Mouse (Mus musculus) B cell, adult 2 months (primary cell): ENCODE results near the gene Lrrn2.

Experiments used
- DNase-seq, 2 experiments: peaks; one replicate each; pipeline ENCODE4 v3.0.0; 2022

Gene Lrrn2

DNA sequence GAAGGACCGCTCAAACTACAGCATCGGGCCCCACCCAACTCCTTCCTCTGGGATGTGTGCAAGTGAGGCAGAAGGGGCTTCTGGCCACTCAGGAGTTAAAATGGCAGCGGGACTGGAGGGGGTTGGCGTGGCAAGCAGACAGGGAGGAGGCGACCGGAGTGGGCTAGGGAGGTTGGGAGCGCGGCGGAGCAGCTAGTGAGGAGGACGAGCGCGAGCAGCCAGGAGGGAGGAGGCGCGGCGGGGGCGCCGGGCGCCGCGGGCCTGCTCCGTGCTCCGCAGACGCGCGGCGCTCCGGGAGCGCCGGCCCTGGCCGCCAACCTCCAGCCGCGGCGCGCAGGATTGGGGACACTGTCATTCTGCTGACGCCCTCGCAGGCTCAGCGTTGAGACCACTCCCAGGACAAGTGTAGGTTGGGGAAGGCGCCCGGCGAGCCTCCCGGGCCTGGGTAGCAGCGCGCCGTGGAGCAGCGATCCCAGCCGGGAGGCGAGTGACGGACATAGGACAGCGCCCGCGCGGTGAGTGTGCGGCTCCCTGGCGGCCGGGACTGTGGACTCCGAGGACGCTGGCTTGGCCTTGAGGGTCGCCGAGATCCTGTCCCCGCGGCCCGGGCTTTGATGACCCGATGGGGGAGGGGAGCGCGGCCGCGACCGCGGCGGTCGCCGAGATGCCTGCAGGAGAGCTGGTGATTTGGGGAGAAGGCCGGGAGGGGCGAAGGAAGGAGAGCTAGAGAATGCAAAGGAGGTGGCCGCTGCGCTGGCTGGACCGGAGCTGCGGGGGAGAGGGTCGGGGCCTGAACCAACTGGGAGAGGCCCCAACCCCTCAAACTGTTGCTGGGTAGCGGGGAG lies at the start of gene Lrrn2:
Lrrn2 (plus strand) TSS at position 113 of the 845 bp plus-strand sequence.
- DNase-seq: no peak

DNA sequence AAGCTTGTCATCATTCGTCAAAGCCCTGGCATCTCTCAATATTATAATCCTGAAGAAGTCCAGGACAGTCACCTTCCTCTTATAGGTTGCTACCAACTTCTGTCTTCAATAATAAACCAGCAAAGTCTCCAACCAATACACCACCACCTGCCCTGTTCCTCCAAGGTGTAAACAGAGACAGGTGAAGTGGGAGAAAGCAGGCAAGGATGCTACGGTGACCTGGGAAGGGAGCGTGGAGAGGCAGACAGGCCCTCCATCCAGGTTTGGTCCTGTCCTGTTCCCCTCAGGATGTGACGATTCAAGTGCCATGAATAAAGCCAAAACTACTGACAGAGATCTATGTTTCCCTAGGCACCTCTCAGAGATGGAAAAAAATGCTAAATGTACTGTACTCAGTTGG lies 48.1 kb upstream of the Lrrn2 start:
- no peak for DNase-seq

DNA sequence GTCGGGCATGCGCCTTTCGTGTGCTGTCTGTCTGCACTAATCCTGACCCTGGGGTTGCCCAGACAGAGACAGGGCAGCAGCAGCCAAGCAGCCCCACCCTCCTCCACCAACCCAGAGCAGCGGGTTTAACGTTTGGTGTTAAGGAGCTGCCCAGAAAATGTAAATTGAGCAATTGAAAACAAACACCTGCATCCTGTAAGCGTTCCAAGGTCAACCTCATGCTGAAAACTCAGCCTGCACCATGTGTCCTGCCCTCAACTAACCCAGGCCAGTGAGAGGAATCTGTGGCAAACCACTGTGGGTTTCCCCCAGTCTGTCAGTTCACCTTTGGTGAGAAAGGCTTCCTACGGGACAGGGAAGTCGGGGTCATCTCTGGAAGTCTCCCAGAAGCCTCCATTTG lies 46.0 kb upstream of the Lrrn2 start:
- no peak for DNase-seq

DNA sequence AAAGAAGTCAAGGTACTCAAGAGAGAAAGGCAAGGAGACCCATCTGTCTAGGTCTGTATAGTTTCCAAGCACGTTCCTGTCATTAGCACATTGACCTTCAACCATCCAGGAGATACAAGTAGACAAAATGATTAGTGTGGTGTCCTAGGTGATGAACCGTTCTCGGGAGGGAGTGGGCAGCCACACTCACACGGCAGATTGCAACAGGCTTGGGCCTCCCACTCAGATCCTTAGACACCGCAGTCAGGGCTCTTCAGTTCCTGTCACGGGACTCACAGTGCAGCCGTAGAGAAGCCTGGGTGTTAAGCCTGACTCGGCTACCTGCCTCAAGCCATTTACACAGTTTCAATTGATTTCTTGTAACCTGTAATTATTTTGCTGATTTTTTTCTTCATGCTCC lies 43.2 kb upstream of the Lrrn2 start:
- no peak for DNase-seq

DNA sequence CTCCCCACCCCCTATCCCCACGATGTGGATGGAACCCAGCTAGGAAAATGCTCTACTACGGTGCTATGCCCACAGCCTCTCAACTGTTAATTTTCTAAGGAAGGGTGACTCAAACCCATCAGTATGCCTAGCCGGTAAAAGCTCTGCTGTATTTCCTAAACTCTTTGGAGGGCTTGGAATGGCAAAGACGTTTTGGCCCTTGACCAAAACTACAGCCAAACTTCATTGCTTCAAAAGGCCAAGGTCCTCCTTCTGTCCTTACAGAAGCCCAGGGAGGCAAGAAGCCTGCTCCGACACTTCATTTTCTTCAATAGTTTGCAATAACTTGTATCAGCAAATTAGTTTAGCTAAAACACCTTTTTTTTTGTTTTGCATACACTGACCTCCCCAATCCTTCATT lies 42.4 kb upstream of the Lrrn2 start:
- DNase-seq: no peak

DNA sequence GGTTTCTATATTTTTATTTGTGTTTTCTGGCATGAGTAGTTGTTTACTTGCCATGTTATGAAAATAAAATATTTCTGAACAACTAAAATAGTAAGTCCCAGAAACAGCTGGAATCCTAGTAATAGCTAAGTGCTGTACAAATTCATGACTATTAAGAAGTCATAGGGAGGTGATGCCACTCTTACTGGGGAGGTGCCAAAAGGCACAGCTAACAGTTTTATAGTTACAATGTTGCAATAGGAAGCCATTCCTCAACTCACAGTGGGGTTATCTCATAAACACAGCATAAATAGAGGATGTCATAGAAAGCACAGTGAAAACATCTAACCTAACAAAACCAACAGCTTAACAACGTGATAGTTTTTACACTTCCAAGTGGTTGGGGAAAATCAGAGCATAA lies 41.7 kb upstream of the Lrrn2 start:
- no peak for DNase-seq

DNA sequence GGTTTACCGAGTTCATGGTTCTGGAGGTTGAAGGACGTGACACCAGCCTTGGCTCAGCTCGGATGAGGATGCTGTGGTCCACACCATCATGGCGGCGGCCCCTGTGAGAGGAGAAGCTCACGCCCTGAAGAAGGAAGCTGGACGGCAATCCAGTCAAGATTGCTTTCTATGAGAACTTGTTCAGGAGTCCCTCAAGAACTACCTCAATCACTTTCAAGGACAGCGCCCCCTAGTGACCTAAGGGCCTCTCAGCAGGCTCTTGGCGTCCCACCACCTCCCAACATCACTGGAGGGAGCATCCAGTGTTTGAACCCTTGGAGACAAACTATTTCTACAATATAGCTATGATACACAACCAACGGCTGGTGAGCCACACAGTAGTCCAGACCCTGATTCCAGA lies 36.5 kb upstream of the Lrrn2 start:
- DNase-seq: no peak

DNA sequence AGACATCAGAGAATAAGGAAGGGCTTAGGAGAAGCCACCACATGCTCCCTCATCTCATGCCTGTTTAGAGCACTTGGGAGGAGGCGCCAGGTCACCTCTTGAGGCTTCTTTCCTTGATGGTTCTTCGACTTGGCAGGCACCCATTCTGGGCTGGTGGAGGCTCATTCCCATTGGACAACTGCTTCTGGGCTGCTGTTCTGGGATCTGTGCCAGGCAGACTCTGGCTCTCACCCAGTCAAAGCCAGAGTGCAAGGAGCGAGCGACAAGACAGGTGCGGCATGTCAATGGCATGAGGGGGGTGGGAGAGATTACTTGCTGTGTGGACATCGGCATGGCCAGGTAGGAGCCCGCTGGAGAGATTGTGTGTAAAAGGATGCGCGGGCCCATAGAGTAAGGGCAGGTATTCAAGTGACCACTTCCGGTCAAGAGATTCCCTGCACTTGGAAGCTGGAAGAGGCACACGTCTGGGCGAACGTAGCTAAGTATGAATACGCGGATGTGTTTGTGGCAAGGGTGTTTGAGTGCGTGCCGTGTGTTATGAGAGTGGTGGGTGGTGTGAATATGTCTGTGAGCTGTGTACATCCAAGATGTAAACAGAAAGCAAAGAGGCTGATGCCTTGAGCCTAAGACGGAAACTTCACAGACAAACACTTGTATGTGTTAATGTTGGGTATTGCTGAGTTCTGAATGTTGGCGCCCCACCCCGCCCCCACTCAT lies 35.8 kb upstream of the Lrrn2 start:
- DNase-seq: no peak

DNA sequence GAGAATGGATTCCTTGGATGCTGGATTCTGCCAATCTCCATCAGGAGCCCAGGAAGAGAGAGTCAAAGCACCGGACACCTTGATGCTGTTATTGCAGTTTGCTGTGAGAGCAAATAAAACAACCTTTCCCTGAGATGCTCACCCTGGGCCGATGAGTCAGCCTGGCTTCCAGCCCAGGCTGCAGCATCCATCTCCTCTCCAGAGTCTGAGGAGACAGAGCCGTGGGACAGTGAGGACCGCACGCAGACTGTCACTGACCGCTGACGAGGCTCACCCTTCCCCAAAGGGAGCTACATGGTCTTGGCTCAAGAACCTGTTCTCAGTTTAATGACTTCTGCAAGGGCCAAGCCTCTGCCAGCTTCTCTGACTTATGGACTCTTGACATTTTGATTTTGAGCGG lies 34.3 kb upstream of the Lrrn2 start:
- DNase-seq: no peak

DNA sequence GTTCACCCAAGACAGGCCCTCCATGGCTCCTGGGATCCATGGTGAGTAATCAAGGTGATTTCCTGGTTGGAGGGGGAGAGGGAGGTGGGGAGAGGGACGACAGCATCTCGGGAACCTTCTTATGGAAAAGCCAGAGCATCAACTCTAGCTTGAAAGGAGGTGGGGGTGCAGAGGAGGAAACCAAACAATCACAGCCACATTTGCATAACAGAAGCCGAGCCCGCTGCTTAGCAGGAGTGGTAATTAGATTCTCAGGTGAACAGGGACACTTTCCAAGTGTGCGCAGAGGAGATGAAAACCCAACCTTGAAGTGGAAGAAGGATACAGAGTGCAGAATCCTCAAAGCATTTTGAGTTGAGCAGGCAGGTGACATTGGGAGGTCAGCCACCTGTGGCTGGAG lies 29.3 kb upstream of the Lrrn2 start:
- no peak for DNase-seq

DNA sequence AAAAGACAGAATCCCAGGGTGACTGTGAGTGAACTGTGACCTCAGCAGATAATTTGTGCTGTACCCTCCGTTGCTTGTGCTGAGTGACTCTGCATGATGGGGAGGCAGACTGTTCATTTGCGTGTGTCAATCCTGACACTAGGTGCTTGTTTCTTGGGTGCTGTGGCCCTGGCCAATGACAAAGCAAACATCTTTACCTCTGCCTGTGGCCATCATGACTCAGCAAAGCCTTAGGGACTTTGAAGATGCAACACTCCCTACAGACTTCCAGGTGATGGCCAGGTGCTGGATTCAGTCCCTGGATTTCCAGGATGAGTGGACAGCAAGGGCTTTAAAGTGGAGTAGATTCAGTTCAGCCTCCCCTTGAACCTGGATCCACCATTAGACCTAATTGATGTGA lies 28.8 kb upstream of the Lrrn2 start:
- no peak for DNase-seq

DNA sequence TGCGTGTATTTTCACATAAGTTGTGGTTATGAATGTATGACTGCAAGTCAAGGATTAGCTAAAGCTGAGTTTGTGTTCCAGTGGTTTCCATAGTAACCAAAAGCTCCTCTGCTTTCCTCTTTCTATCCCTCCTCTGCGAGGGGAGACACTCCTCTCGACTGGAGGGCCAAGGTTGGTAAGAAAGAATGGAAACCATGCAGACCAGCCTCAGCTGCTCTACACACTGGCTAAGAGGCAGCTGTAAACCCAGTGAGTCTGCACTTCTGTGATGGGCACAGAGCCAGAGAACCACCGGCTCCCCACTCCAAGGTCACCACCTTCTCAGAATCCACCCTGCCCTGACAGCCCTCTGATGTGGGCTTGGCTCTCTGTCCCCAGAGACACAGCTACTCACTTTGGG lies 28.3 kb upstream of the Lrrn2 start:
- no peak for DNase-seq

DNA sequence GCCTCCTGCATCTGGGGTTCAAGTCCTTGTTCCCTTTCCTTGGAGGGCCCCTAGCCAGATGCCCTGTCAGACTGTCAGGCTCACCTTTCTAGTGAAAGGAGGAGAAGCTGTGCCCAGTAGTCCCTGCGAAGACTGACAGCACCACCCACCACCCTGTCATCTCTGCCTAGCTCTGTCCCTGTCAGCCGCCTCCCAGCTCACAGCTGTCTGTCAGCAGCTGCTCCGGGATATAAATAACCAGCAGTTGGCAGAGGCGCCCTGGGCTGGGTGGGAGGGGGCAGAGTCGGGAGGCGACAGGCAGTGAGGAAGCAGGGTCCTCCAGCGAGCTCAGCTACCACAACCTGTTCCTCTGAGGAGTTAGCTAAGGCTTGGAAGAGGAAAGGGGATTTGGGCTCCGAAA lies 26.8 kb upstream of the Lrrn2 start:
- DNase-seq: no peak

DNA sequence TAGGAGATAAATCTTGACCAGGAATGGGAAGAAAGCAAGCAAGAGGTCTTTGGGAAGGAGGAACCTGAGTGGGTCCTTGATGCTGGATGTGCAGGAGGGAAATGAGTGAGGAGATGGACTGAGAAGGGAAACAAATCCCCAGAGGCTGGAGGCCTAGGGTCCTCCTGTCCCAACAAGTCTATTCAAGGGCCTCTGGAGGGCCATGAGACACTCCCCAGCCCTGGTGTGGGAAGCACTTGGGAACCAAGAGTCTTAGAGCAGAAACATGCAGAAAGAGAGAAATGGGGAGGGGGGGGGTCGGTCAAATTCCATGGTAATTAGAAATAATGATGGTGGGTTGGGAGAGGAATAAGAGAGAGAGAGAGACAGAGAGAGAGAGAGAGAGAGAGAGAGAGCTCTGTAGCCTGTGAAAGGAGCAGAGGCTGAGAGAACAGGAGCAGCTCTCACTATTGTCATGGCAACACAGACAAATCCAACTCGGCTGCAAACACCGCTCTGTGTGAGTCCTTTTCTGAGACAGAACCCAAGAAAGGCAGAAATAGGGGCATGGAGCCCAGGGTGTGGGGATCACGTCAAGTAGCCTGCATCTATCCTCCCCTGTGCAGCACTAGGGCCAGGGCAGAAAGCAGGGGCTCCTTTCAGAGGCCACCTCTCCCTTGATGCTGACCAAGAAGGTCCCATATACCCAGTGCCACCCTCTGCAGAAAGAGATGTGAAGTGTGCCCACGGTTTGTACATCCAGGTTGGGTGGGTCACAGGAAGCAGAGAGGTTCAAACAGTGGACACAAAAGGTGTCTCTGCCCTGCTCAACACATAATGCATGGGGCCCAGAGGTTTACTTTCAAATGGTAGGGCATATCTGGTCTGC lies 21.3 kb upstream of the Lrrn2 start:
- no peak for DNase-seq

DNA sequence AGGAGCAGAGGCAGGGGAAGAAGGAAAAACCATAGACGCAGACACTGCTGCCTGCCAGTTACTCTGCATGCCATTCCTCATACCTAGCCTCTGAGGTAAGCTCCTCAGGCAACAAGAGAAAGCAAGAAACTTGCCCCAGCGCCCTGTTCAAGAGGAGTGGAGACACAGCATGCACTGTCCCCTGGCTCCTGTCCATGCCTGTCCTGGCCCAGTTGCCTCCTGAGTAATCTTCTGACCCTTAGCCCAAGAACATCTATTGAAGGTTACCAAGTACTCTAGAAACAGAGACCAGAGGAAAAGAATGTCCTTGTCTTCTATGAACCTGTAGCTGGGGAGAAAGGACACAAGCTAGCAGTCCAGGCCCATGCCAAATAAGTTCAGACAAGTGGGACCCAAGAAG lies 15.9 kb upstream of the Lrrn2 start:
- DNase-seq: no peak

DNA sequence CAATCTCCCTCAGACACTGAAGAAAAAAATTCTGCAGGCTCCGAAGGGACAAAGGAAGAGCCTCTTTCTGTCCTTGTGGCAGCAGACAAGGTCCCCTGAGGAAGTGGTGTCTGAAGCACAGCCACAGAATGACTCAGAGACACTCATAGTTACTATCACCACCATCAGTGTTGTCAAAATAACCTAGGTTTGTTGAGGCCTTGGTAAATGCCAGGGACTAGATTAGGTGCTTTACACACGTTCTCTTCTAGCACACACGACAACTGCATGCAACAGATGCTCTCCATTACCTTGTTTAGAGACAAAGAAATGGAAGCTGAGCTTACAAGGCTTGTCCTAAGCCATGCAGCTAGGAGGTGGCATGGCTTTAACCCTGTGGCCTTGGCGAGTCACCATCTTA lies 14.5 kb upstream of the Lrrn2 start:
- DNase-seq: no peak

DNA sequence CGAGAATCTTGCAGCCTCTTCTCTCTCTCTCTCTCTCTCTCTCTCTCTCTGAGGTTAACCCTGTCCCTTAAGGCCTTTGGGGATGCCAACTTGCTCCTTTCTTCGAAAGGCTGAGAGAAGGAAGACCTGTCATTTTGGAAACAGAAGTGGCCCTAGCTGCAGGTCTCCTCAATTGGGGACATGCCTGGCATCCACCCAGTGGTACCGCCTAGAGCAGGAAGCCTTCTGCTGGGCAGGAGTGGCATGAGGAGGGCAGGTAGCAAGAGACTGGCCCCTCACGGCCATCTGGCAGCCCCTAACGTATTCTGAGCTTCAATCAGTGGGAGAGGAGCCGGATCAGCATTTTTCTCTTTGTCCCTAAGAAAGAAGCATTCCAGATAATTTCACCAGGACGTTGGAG lies 9.7 kb upstream of the Lrrn2 start:
- DNase-seq: no peak

DNA sequence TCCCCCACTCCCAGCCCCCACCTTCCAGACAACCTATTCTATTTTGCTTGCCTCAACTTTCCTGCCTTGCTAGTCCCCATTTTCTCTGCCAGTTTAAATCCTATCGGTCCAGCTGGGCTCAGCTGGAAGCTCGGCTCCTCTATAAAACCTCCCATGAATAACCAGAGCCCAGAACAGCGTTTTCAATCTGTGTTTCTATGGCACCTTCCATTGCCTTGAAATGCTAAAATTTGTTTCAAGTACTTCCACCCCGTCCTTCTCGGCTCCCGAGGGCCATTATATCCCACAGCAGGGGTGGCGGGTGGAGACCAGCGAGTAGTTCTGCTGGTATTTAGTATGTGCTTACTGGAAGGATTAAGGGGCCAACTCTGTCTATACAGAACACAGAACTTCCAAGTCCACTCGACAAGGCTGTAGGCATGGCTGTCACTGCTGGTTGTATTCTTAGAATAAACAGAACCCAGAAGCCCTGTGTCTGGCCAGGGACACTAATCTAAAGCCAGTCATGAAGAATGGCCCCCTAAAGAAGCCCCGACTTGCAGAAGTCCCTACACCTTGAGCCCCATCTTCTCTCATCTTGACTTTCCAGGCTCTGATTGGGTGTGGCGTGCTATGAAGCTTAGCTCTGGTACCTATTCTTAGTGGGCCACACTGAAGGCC lies 992 bp upstream of the Lrrn2 start:
- no peak for DNase-seq

DNA sequence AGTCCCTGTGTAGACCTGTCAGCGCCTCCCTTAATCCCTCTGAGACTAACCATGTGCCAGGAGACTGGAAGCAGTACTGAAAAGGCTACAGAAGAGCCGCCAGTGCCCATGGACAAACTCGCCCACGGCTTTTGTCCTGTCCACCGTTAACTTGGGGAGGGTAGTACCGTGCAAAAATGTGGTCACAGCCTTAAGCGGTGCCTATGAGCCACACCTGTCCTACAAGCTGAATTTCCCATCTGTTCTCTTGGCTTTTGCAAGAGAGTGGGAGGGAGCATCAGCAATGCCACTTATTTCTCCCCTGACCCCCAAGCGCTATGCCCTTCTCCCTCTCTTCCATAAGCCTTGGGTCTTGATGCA lies 292 bp upstream of the Lrrn2 start:
- DNase-seq: no peak

DNA sequence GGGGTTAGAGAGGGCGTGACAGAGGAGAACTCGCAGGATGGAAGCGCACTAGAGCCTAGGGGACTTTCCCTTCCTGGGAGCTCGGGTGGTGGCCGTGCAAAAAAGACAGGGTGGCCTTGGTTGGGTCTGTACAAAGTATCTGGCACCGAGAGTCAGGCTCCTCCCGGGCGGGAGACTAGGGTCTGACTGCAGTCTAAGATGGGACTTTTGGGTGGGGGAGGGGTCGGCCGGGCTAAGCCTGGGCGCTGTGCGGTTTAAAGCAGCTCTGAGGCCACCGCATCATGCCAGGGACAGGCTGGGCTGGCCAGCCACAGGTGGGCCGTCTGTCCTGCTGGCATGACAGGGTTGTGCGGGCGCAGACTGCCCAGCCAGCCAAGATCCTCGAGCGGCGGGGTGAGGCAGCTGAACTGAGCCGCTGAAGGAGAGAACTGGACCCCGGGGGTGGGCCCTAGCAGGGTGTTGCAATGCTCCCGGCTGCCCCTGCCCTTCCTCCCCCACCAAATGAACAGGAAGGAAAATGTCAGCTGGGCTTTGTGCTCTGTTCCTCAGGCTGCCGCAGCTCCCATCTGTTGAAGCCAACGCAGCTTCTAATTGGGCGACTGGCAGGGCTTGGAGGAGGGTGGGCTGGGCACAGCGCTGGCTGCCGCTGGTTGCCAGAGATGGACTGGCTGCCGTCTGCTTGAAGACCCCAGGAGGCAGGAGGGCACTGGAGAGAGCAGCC lies 1.1 kb downstream of the Lrrn2 start:
- DNase-seq: no peak

DNA sequence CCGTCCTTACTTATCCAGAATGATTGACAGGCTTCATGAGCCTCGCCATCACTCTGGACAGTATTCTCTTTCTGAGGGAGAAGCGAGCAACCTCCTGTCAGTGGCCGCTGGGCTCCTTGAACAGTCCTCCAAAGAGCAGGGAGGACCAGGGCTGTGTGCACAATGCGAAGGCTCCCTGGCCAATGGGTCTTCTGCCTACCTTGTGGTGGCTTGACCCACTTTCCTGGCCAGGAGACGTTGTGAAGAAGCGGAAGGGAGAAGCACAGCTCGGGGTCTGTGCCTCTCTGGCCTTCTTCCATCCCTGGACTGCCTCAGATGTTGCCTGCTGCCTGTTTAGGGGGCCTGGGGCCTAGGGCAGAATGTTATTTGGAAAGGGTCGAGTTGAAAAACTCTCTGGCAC lies 1.8 kb downstream of the Lrrn2 start:
- no peak for DNase-seq

DNA sequence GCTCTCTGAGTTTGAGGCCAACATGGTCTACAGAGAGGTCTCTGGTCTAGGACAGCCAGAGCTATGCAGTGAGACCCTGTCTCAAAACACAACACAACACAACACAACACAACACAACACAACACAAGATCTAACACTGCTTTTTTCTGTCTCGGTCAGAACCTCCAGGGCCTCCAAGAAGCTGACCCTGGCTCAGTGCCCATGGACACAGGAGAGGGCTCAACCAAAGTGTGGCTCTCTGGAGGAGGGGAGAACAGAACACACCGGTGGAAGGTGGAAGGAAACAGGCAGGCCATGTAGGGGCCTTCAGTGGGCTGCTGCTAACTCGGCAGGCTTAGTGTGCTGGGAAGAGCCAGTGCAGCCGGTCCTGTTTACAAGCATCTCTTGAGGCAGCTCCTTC lies 5.6 kb downstream of the Lrrn2 start:
- DNase-seq: no peak

DNA sequence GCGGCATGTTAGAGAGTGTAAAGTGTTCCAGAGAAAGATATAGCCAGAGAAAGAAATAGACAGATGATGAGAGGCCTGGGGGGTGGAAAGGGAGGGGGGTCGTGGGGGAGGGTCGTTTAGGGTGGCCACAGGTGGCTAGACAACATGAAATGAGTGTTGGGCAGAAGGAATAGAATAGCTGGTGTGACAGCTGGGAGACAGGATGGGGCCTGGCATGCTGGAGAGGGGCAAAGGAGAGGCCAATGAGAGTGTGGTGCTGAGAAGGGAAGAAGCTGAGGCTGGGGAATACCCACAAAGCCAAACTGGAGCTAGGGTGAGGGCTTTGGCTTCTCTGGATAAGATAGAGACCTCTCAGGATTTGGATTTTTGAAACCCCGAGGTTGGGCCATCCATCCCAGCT lies 6.6 kb downstream of the Lrrn2 start:
- no peak for DNase-seq
